Mouse (Mus musculus) spleen, adult 2 months (tissue): Measurements from ENCODE around the gene Krt32. TPM values are rescaled to one million over a fixed set of nuclear protein-coding genes. Genes with fewer than 3 reads are reported as not detected.

ENCODE experiments used
- DNase-seq, 2 experiments: peaks; one replicate each; pipeline versions ENCODE4 v3.0.0 to v3.0.0-alpha.2; 2012 to 2021; ENCODE audit warnings: low spot score in 2 of 2, low read depth in 1 of 2
- H3K27ac ChIP-seq: fragments of 200-500 bp; 2 replicates; pipeline ENCODE4 v1.5.1; 2012; ENCODE audit warnings: low read length, inconsistent platforms; ENCODE audit not compliant: insufficient read depth
- H3K27me3 ChIP-seq: fragments of 200-500 bp; 2 replicates; pipeline ENCODE4 v1.6.1; 2012; ENCODE audit warnings: mild to moderate bottlenecking, moderate library complexity, low read length, inconsistent platforms; ENCODE audit not compliant: control insufficient read depth, insufficient read depth
- H3K36me3 ChIP-seq: fragments of 200-500 bp; 2 replicates; pipeline ENCODE4 v1.6.1; 2012; ENCODE audit warnings: mild to moderate bottlenecking, low read length, inconsistent platforms; ENCODE audit not compliant: control insufficient read depth, insufficient read depth
- H3K4me1 ChIP-seq: fragments of 200-500 bp; 2 replicates; pipeline ENCODE4 v1.6.1; 2011; ENCODE audit warnings: inconsistent platforms; ENCODE audit not compliant: control insufficient read depth, insufficient read depth, insufficient read length
- H3K4me3 ChIP-seq: fragments of 200-500 bp; 2 replicates; pipeline ENCODE4 v1.5.1; 2011; ENCODE audit warnings: mild to moderate bottlenecking, inconsistent platforms; ENCODE audit not compliant: insufficient read depth, insufficient read length; ENCODE audit errors: extremely low read depth
- CTCF ChIP-seq: fragments of 200-500 bp; IDR thresholded peaks from 2 replicates; pipeline ENCODE4 v1.5.1; 2011; ENCODE audit warnings: mild to moderate bottlenecking, inconsistent platforms; ENCODE audit not compliant: insufficient read depth, insufficient read length, insufficient replicate concordance; ENCODE audit errors: extremely low read depth
- POLR2A ChIP-seq: fragments of 200-500 bp; IDR thresholded peaks from 2 replicates; pipeline ENCODE4 v1.6.1; 2011; ENCODE audit warnings: low read depth, low read length, inconsistent platforms
- WGBS: fragments of 180-500 bp; shearing (Covaris S2); methylation state at CpG from one replicate; pipeline ENCODE4 v1.1.7; 2018; 5-methylcytosine and 5-hydroxymethylcytosine counted together
- polyA plus RNA-seq: library from polyadenylated mRNA; depleted of rRNA; stranded (reverse); fragments of >200 nt; gene quantifications from 2 replicates; pipeline ENCODE4 v1.2.3, GENCODE M21; 2012

Gene Krt32
- polyA plus RNA-seq, 1 experiment: not detected

DNA sequence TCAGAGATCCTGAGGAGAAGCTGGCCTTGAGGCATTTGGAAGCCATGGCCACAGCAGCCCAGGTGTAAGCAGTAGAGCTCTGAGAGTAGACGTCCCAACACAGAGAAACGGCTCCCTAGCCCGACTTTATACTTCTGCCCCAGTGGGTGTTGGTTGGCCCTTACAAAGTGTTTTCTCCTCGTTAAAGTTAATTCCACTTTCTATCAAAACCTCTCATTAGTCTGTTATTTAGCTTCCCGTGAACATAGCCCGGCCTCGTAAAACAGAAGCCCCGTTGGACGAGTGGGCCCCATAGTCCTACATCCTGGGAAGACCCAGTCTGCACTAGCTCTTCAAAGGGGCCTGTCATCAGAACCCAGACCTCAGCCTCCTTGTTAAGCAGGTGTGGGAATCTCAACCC lies 8.1 kb upstream of the Krt32 start, which contains the start of gene Krt35:
Krt35 (minus strand) TSS at position 101 of the 400 bp plus-strand sequence.
- DNase-seq: no peak
- Histone ChIP-seq H3K4me3 (no peak within 1 kb of the TSS), H3K27ac (no peak within 1 kb of the TSS), H3K4me1 (no peaks in the 10 kb centered on the region), H3K27me3 (no peaks in the 10 kb centered on the region), H3K36me3 (no peaks in the 10 kb centered on the region)
- TF ChIP-seq POLR2A (no peak), CTCF (no peak)
- 85% methylated on average over 9 of the region's 9 CpGs for WGBS

DNA sequence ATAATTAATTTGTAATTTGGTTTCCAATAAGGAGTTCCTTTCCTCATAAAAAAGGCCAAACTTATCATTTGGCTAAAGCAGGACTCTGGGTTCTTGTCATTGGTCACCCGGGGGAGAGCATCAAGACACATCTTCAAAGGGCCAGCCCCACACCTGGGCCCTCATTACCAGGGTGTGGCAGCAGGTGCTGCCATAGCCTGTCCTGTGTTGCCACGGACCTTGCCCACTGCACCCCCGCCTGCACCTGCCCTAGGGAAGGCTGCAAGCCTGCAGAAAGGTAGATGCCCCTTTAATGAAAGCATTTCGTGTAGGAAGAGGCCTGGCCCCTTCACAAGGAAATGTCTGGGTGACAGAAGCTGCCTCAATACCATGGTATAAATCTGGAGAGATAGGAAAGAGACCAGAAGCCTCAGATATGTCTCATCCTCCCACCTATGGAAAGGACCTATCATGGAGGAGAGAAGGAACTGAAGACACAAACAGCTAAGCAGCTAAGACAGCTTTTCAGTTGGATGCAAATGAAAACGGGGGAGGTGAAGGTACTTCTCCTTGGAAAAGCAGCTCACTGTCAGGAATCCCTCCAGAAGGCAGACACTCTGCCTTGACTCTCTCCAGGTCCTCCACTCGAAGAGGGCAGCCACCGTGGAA lies 476 bp upstream of the Krt32 start:
- no peak for TF ChIP-seq CTCF
- TF ChIP-seq POLR2A: no peak
- H3K36me3 ChIP-seq: no peaks in the 10 kb centered on the region
- DNase-seq: no peak
- no peaks in the 10 kb centered on the region for H3K27me3 ChIP-seq
- no peaks in the 10 kb centered on the region for H3K4me1 ChIP-seq
- H3K27ac ChIP-seq: no peak overlapping the region
- no peak overlapping the region for H3K4me3 ChIP-seq
- 63% methylated on average over 7 of the region's 7 CpGs for WGBS

DNA sequence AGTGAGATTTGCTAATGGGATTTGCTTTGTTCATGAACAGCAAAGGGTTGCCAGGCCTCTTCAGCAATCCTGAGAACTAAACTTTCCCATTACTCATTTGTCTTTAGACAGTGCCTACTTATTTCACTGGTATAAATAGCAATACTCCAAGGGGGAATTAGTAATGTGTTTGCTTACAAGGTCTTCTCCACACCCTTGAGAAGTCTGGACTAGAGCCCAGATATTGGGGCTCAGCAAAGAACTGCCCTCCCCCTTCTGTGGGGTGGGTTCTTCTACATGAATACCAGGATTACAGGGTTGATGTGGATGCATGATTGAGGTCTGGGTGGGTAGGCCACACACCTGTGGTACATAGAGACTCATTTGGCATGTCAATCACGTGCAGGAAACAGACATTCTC lies 14.2 kb downstream of the Krt32 start:
- no peaks in the 10 kb centered on the region for H3K4me1 ChIP-seq
- no peak for DNase-seq
- H3K36me3 ChIP-seq: no peaks in the 10 kb centered on the region
- 39% methylated on average over 1 of the region's 1 CpGs for WGBS
- no peak overlapping the region for H3K4me3 ChIP-seq
- H3K27me3 ChIP-seq: no peaks in the 10 kb centered on the region
- H3K27ac ChIP-seq: no peak overlapping the region
- TF ChIP-seq CTCF (no peak), POLR2A (no peak)

DNA sequence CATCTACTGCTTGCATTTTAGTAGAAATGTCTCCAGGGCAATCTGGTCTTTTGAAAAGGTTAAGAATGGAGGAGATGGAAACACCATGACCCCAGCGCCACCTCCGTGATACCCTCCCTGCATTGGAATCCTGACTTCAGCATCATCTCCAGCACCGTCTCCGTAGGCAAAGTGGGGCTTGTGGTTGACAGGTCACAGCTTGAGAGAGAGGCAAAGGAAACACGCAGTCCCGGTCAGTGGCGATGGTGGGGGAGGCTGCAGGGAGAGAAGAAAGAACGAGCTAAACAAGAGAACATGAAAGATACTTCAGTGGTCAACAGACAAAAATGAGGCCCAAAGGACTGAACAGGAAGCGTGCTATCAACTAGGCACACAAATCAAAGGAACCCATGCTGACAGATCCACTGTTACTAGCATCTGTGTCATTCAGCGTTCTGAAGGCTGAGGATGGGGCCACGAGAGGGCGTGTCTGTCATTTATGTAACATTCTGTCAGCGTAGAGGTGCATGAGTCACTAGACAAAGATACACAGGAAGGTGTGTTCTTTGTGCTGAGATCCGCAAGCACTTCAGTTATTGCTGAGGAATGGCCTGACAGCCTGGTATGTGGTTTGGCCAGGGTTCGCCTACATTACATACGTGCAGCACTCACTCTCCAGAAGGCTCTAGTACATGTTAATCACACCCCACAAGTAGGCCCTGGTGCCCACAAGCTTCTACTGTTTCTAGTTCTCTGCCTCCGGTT lies 20.6 kb downstream of the Krt32 start:
- H3K27ac ChIP-seq: no peak overlapping the region
- WGBS: 81% methylated on average over 17 of the region's 17 CpGs
- H3K27me3 ChIP-seq: no peaks in the 10 kb centered on the region
- no peaks in the 10 kb centered on the region for H3K36me3 ChIP-seq
- no peaks in the 10 kb centered on the region for H3K4me1 ChIP-seq
- no peak for TF ChIP-seq CTCF
- no peak for TF ChIP-seq POLR2A
- no peak overlapping the region for H3K4me3 ChIP-seq
- DNase-seq: no peak

DNA sequence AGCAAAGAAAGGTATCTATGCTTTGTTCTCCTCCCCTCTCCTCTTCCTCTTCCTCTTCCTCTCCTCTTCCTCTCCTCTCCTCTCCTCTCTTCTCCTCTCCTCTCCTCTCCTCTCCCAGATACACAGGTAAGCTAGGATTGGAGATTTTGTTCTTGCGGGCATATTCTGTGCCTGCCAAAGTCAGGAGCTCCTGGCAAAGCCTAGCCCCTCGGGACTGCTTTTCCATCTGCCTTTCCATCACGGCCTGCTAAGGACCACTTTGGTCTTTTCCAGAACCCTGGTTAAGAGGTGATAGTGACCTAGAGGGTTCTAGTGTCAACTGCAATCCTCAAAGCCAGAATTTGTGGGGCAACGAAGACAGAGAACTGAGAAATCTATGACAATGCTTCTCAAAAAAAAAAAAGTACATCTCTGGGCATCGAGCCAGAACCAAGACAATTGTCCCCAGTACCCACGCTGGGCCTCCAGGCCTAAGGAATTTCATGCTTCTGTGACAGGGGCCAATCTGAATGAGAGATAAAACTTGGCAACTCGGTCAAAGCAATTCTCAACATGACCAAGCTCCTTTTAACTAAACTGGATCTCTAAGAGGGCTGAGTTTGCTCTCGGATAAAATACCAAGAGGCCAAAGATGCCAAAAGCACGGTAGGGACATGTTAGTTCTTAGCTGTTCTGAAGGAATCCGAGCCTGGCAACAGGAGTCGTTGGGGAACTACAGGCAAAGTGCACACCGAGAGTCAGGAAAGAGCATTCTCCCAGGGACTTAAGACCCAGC lies 21.6 kb downstream of the Krt32 start:
- 76% methylated on average over 12 of the region's 12 CpGs for WGBS
- H3K27me3 ChIP-seq: no peaks in the 10 kb centered on the region
- H3K4me1 ChIP-seq: no peaks in the 10 kb centered on the region

DNA sequence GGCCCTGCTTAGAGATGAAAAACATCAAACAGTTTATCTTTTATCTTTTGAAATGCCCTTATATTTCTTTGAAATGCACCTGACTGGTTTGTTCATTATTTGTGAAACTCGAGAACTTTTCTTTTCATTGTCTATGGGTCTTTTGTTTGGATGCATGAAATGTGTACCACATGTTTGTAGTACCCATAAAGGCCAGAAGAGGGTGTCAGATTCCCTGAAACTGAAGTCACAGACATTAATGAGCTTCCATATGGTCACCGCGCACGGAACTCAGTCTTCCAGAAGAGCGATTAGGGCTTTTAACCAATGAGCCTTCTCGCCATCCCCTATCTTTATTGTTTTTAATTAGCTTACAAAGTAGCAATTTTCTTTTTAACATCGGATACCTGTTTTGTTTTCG lies 29.2 kb downstream of the Krt32 start:
- H3K27ac ChIP-seq: no peak overlapping the region
- H3K27me3 ChIP-seq: no peaks in the 10 kb centered on the region
- H3K4me1 ChIP-seq: no peaks in the 10 kb centered on the region
- DNase-seq: no peak
- no peak overlapping the region for H3K4me3 ChIP-seq
- TF ChIP-seq POLR2A (no peak), CTCF (no peak)
- H3K36me3 ChIP-seq: no peaks in the 10 kb centered on the region
- WGBS: 81% methylated on average over 8 of the region's 8 CpGs

More for the DNA sequence above, 21.6 kb downstream of the Krt32 start:
- H3K36me3 ChIP-seq: no peaks in the 10 kb centered on the region
- H3K4me3 ChIP-seq: no peak overlapping the region
- H3K27ac ChIP-seq: no peak overlapping the region
- no peak for DNase-seq
- TF ChIP-seq POLR2A (no peak), CTCF (no peak)
